Mouse (Mus musculus): ENCODE measurements around the gene Sept11.

DNA sequence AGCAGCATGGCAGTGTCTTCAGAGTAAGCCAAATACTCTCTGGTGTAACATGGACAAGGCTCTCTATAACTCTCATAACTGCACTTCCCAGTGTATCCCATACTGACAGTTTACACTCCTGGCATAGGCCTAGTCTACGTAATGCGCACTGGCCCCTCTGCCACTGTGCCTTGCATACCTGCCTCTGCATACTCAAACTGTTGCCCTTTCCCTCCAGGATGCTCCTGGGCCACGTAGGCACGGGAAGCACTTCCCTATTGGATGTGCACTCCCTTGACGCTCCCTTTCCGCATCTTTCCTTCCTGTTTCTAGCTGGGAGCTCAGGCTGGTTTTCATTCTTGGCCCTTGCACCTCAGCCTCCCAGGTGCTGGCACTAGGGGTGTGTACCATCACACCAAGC, 91.3 kb downstream of the Sept11 start:
- TF ChIP-seq CTCF (IDR thresholded peaks at IDR 0.05; ENCODE audit: insufficient read depth, low read depth, low read length) = no peak
- no peak for TF ChIP-seq POLR2A (IDR thresholded peaks at IDR 0.05; ENCODE audit: insufficient read depth, low read depth, low read length)

Data from olfactory bulb, adult 2 months (tissue).